Mouse (Mus musculus) embryonic facial prominence, embryonic 10.5 days (tissue): ENCODE data around the gene Cd22. TPM values are rescaled to one million over a fixed set of nuclear protein-coding genes. Genes with fewer than 3 reads are reported as not detected.
"Not testable (repeated sequence)": the region's sequence is repeated elsewhere in the genome, so short reads cannot be mapped to it uniquely, and the experiment has no call there.

ENCODE experiments used
- DNase-seq: peaks from one replicate; pipeline ENCODE4 v3.0.0-alpha.2; 2017; ENCODE audit warnings: low spot score
- H3K27ac ChIP-seq: fragments of 300-500 bp; sonication (generic); replicated peaks from 2 replicates; pipeline ENCODE4 v1.5.1; 2016; ENCODE audit warnings: mild to moderate bottlenecking
- H3K27me3 ChIP-seq: fragments of 300-500 bp; sonication (generic); replicated peaks from 2 replicates; pipeline ENCODE4 v1.6.1; 2016; ENCODE audit warnings: low read depth, mild to moderate bottlenecking; ENCODE audit not compliant: poor library complexity, severe bottlenecking
- H3K36me3 ChIP-seq: fragments of 300-500 bp; sonication (generic); replicated peaks from 2 replicates; pipeline ENCODE4 v1.6.1; 2016; ENCODE audit warnings: mild to moderate bottlenecking, moderate library complexity
- H3K4me1 ChIP-seq: fragments of 300-500 bp; sonication (generic); 2 replicates; pipeline ENCODE4 v1.6.1; 2016
- H3K4me3 ChIP-seq: fragments of 300-500 bp; sonication (generic); 2 replicates; pipeline ENCODE4 v1.5.1; 2016; ENCODE audit warnings: mild to moderate bottlenecking, moderate library complexity
- H3K9me3 ChIP-seq: fragments of 300-500 bp; sonication (generic); 2 replicates; pipeline ENCODE4 v1.6.1; 2016; ENCODE audit warnings: mild to moderate bottlenecking
- WGBS: fragments of 180-500 bp; shearing (Covaris S2); methylation state at CpG from one replicate; pipeline ENCODE4 v1.1.7; 2016; 5-methylcytosine and 5-hydroxymethylcytosine counted together
- polyA plus RNA-seq: library from polyadenylated mRNA; unstranded; fragments of >200 nt; fragmentation: Nextera tagmentation; extraction: Ambion mirVana; gene quantifications from 2 replicates; pipeline ENCODE4 v1.2.1, GENCODE M21; 2016

Cd22 gene
- polyA plus RNA-seq, 1 experiment from 2014 or later = 0.27 TPM

DNA sequence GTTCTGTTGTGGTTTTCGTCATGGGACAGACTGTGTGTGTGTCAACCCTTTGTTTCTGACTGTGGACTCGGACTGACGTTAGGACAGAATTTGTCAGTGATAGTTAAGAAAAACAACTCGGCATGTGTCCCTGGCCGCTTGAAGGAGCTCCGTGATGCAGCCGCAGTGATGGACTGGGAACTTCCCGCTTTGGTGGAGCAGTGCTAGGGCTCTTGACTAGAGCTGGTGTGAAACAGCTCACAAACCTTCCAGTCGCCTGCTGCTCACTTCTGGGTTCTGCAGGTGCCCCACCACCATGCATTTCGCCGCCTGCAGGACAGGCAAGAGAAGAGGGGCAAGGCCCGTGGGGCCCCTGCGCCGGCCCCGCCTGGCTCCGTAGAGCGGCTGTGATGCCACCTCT, 47.9 kb downstream of the Cd22 start:
- H3K36me3 ChIP-seq = no peaks in the 10 kb centered on the region
- H3K27ac ChIP-seq = no peak overlapping the region
- no peaks in the 10 kb centered on the region for H3K4me1 ChIP-seq
- no peaks in the 10 kb centered on the region for H3K9me3 ChIP-seq
- H3K27me3 ChIP-seq = no peaks in the 10 kb centered on the region
- DNase-seq = no peak
- no peak overlapping the region for H3K4me3 ChIP-seq
- 65% methylated on average over 17 of the region's 17 CpGs for WGBS

DNA sequence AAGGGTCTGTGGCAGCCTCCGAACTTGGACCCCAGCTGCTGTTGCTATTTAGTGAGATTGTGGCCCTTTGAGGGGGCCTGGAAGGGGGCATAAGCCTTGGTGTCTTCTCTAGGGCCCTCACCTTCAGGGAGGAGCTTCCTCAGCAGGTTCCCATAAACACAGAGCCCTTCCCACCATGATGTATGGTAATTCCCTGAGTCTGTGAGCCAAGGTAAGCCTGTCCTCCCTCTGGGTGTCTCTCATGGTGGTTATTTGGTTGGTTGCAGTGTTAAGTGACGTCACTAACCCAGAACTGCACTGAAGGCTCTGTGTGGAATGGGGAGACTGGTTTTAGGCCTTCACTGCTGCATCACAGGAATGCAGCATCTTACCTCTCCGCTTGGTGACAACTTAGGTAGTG, 50.7 kb downstream of the Cd22 start:
- 65% methylated on average over 3 of the region's 3 CpGs for WGBS
- Histone ChIP-seq H3K4me3 (no peak overlapping the region), H3K4me1 (no peaks in the 10 kb centered on the region), H3K27ac (no peak overlapping the region), H3K9me3 (no peaks in the 10 kb centered on the region), H3K27me3 (no peaks in the 10 kb centered on the region), H3K36me3 (no peaks in the 10 kb centered on the region)
- DNase-seq = no peak

DNA sequence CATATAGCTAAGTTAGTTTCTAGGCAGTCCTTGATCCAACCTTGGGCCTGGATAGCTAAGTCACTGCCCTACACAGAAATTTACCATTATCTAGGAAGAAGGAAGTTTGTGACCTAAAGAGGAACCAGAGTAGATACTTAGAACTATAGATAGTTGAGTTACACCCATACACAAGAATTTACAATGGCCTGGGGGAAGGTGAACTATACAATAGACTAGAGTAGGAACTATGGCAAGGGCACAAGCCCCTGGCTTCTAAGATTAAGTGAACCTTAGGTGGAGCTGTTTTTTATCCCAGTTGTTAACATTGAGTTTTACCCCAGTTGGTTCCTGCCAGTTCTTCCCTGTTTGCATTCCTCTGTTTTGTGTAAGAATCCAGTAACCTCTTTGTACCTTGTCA, 51.3 kb downstream of the Cd22 start:
- H3K27ac ChIP-seq, H3K4me1 ChIP-seq, DNase-seq, H3K36me3 ChIP-seq, H3K4me3 ChIP-seq, H3K27me3 ChIP-seq, H3K9me3 ChIP-seq: not testable (repeated sequence)

DNA sequence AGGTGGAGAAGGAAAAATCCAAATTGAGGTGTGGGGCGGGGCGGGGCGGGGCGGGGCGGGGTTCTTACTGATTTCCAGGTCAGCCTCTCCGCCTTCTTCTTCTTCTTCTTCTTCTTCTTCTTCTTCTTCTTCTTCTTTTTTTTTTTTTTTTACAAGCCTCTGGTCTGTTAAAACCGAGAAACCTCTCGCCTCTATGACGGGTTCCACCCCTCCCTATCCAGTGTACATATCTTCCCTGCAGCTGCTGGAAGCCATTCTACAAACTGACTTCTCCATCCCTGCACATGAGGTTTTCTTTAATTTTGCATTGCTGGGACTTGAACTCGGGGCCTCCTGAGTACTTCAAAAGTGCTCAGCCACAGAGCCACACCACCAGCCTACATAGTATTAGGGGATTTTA, 53.5 kb downstream of the Cd22 start:
- Histone ChIP-seq H3K4me1 (no peaks in the 10 kb centered on the region), H3K9me3 (no peaks in the 10 kb centered on the region), H3K27ac (no peak overlapping the region), H3K36me3 (no peaks in the 10 kb centered on the region), H3K4me3 (no peak overlapping the region), H3K27me3 (no peaks in the 10 kb centered on the region)
- 94% methylated on average over 9 of the region's 10 CpGs for WGBS
- no peak for DNase-seq

DNA sequence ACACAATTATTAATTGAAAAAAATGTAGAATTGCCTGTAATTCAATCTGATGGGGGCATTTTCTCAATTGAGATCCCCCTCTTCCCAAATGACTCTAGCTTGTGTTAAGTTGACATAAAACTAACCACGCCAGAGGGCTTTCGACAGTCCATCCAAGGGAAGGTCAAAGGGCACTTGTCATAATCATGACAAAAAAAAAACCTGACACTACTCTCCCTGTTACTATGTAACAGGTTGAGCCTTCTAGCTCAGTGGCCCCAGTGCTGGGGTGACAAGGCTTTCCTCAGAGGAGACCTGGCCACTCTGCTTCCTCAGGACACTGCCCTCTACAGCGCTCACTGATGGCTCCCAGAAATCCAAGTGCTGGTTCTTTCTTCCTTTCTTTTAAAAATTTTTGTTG, 55.8 kb downstream of the Cd22 start:
- Histone ChIP-seq H3K9me3 (no peaks in the 10 kb centered on the region), H3K36me3 (no peaks in the 10 kb centered on the region), H3K27ac (no peak overlapping the region), H3K27me3 (no peaks in the 10 kb centered on the region), H3K4me3 (no peak overlapping the region), H3K4me1 (peaks cover 12% of the 10 kb centered on the region; the same call in 1 of the 2 replicates)
- DNase-seq = no peak
- WGBS = 81% methylated on average over 3 of the region's 3 CpGs

- Histone ChIP-seq H3K27ac (no peak within 1 kb of the TSS), H3K9me3 (no peaks in the 10 kb centered on the region), H3K27me3 (no peaks in the 10 kb centered on the region), H3K36me3 (no peaks in the 10 kb centered on the region), H3K4me3 (no peak within 1 kb of the TSS), H3K4me1 (peaks cover 12% of the 10 kb centered on the region; the same call in 1 of the 2 replicates)
- no peak for DNase-seq
- 90% methylated on average over 18 of the region's 18 CpGs for WGBS
Measured at GRCm38 (mm10) chr7:30823675-30824074, 56.5 kb downstream of the Cd22 start, which contains the start of gene Ffar2. TSS of gene Ffar2 (minus strand) at chr7:30823775.

DNA sequence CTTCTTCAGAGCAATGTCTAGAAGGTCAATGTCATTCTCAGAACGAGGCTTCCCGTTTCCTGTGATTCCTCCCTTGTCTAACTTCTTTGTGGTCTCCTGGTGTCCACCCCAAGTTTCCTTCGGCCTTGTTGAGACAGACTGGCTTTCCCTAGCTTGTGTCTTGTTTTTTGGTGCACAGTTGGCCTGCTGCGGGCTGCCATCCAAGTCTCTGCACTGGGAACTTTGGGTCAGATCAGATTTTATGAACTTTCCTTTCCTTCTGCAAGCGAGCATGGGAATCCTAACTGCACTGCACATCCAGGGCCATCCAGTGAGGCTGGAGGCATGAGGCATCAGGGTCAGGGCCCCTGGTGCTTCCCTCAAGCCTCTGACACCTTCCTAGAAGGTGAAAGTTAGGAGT, 58.6 kb downstream of the Cd22 start:
- Histone ChIP-seq H3K4me3 (no peak overlapping the region), H3K27ac (no peak overlapping the region), H3K4me1 (peaks cover 12% of the 10 kb centered on the region; the same call in 1 of the 2 replicates), H3K36me3 (no peaks in the 10 kb centered on the region), H3K9me3 (no peaks in the 10 kb centered on the region), H3K27me3 (no peaks in the 10 kb centered on the region)
- DNase-seq = no peak
- WGBS = 81% methylated on average over 5 of the region's 5 CpGs

DNA sequence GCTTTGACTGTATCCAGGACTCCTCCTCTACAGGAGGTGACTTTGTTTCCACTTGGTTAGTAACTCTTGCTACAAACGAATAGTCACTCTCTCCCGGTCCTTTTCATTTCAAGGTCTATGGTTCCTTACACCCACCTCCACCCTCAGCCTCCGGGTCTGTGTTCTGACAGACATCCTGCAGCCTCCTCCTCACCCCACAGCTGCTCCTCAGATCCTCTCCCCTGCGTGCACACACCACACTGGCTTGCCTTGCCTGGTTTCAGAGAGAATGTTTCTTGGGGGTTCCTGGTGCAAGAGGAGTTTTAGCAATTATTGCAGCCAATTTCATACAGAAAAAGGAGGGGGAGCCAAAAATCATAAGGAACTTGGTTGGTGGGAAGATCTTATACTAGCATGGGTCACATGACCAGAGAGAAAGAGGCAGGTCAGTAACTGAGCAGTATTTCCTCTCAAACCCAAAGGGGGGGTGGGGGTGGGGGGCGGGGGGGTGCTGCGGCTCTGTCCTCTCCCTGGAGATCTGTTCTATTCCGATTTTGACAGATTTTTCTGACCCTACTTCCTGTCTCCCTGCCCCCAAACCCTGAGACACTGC, 59.2 kb downstream of the Cd22 start:
- 69% methylated on average over 7 of the region's 7 CpGs for WGBS
- no peak for DNase-seq
- Histone ChIP-seq H3K4me3 (no peak overlapping the region), H3K36me3 (no peaks in the 10 kb centered on the region), H3K27ac (no peak overlapping the region), H3K9me3 (no peaks in the 10 kb centered on the region), H3K27me3 (no peaks in the 10 kb centered on the region), H3K4me1 (peaks cover 12% of the 10 kb centered on the region; the same call in 1 of the 2 replicates)

DNA sequence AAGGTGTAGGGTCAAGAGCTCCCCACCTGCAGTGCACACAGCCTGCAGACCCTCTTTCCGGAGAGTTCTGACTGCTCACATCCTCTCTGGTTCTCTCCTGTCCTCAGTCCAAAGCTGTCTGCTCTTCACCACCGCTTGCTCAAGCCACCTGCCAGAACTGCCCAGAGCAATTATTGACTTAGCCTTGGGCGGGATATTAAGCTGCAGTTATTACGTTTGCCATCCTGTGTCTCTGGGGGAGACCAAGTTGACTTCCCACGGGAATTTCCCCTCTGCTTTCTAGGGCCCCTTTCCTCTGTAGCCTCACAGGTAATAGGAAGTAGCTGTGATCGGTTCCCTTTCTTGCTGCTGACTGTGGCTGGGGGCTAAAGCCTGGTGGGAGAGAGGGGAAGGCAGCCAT, 60.0 kb downstream of the Cd22 start:
- peaks cover 12% of the 10 kb centered on the region; the same call in 1 of the 2 replicates for H3K4me1 ChIP-seq
- WGBS = 74% methylated on average over 6 of the region's 6 CpGs
- H3K27ac ChIP-seq = no peak overlapping the region
- DNase-seq = no peak
- H3K27me3 ChIP-seq = no peaks in the 10 kb centered on the region
- no peaks in the 10 kb centered on the region for H3K36me3 ChIP-seq
- no peaks in the 10 kb centered on the region for H3K9me3 ChIP-seq
- no peak overlapping the region for H3K4me3 ChIP-seq

Other genes with a start within 250 kb of the Cd22 start
- 0.47 and 0.87 TPM in 2 replicates for gene Etv2, start 244.5 kb downstream of the Cd22 start, polyA plus RNA-seq
- gene Rbm42, start 230.0 kb downstream of the Cd22 start, polyA plus RNA-seq = 134 and 139 TPM in 2 replicates
- gene Haus5, start 215.3 kb downstream of the Cd22 start, polyA plus RNA-seq = 79.6 and 80.3 TPM in 2 replicates
- gene Pmis2, start 208.7 kb downstream of the Cd22 start, polyA plus RNA-seq = not detected in 2 replicates
- not detected in 2 replicates for gene 2200002J24Rik, start 181.4 kb downstream of the Cd22 start, polyA plus RNA-seq
- gene Atp4a, start 168.1 kb downstream of the Cd22 start, polyA plus RNA-seq = 0.53 and 0.77 TPM in 2 replicates
- gene Tmem147, start 150.8 kb downstream of the Cd22 start, polyA plus RNA-seq = 147 and 151 TPM in 2 replicates
- gene Gapdhs, start 136.7 kb downstream of the Cd22 start, polyA plus RNA-seq = 0.36 and 0.59 TPM in 2 replicates
- 0.68 and 1.0 TPM in 2 replicates for gene Sbsn, start 128.9 kb downstream of the Cd22 start, polyA plus RNA-seq
- gene Dmkn, start 116.6 kb downstream of the Cd22 start, polyA plus RNA-seq = not detected in 2 replicates
- gene Krtdap, start 92.4 kb downstream of the Cd22 start, polyA plus RNA-seq = not detected in 2 replicates
- not detected in 2 replicates for gene Ffar2, start 56.6 kb downstream of the Cd22 start, polyA plus RNA-seq
- gene Ffar3, start 24.2 kb downstream of the Cd22 start, polyA plus RNA-seq = not detected in 2 replicates
- gene Ffar1, start 18.8 kb downstream of the Cd22 start, polyA plus RNA-seq = 0.05 TPM in 1 of 2 replicates, not detected in the other
- gene Mag, start 34.5 kb upstream of the Cd22 start, polyA plus RNA-seq = 0.32 and 0.39 TPM in 2 replicates
- gene Hamp2, start 44.3 kb upstream of the Cd22 start, polyA plus RNA-seq = not detected in 2 replicates
- gene Hamp, start 63.7 kb upstream of the Cd22 start, polyA plus RNA-seq = not detected in 2 replicates
- 25.1 and 29.6 TPM in 2 replicates for gene Usf2, start 76.5 kb upstream of the Cd22 start, polyA plus RNA-seq
- gene Lsr, start 93.1 kb upstream of the Cd22 start, polyA plus RNA-seq = 33.1 and 33.4 TPM in 2 replicates
- gene Fam187b, start 93.4 kb upstream of the Cd22 start, polyA plus RNA-seq = 2.9 and 3.3 TPM in 2 replicates
- 9.1 and 9.5 TPM in 2 replicates for gene Fxyd5, start 162.1 kb upstream of the Cd22 start, polyA plus RNA-seq
- gene Fxyd7, start 171.1 kb upstream of the Cd22 start, polyA plus RNA-seq = 0.55 and 3.1 TPM in 2 replicates
- 9.8 and 12.2 TPM in 2 replicates for gene Fxyd1, start 176.9 kb upstream of the Cd22 start, polyA plus RNA-seq
- 2.5 and 2.8 TPM in 2 replicates for gene Lgi4, start 179.0 kb upstream of the Cd22 start, polyA plus RNA-seq
- 7.5 and 8.8 TPM in 2 replicates for gene Fxyd3, start 196.4 kb upstream of the Cd22 start, polyA plus RNA-seq
- 4.0 and 4.3 TPM in 2 replicates for gene Hpn, start 234.9 kb upstream of the Cd22 start, polyA plus RNA-seq
- 1.2 and 1.3 TPM in 2 replicates for gene Scn1b, start 246.7 kb upstream of the Cd22 start, polyA plus RNA-seq